Mouse (Mus musculus): ENCODE data around the gene Ngfr. TPM values are rescaled to one million over a fixed set of nuclear protein-coding genes. Genes with fewer than 3 reads are reported as not detected.

The Ngfr gene
- polyA plus RNA-seq, 1 experiment from 2014 or later = 13.7 TPM

DNA sequence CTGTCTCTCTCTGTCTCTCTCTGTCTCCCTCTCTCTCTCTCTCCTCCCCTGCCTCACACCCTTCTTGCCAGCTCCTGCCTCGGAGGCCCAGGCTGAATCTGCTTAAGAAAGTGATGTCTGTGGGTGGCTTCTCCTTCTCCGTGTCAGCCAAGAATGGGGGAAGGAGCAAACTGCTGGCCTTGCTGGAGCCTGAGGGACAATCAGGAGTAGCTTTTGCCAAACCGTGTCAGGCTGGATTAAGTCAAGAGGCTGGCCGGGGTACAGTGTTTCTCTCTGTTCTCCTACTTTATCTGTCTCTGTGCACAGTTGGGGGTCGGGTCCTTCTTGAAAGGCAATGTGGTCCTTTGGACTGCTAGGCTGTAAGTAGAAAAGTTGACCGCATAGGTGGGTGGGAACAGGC, 29.8 kb downstream of the Ngfr start:
- H3K9me3 ChIP-seq (replicated peaks; ENCODE audit: control insufficient read depth, low read length) = no peaks in the 10 kb centered on the region
- no peaks in the 10 kb centered on the region for H3K36me3 ChIP-seq (replicated peaks; ENCODE audit: control insufficient read depth, insufficient read depth, low read depth, low read length)
- 23% methylated on average over 6 of the region's 6 CpGs for WGBS
- H3K27me3 ChIP-seq (ENCODE audit: control insufficient read depth, insufficient read depth, low read length) = no peaks in the 10 kb centered on the region
- H3K9ac ChIP-seq (replicated peaks; ENCODE audit: low read length) = no peak overlapping the region
- no peak overlapping the region for H3K4me2 ChIP-seq (ENCODE audit: low read depth, low read length)
- no peak for DNase-seq (ENCODE audit: low spot score)
- H3K27ac ChIP-seq (replicated peaks; ENCODE audit: low read depth, low read length) = no peak overlapping the region
- ATAC-seq (replicated peaks; ENCODE audit: insufficient number of reproducible peaks, low FRiP score, low TSS enrichment, low read depth) = no peak
- no peak overlapping the region for H3K4me3 ChIP-seq (ENCODE audit: low read depth, low read length)
- peaks cover 4% of the 10 kb centered on the region; the same call in 1 of the 2 replicates for H3K4me1 ChIP-seq (ENCODE audit: control insufficient read depth, insufficient read depth, low read length)

GRCm38 (mm10) chr11:95557032-95557431, 30.5 kb downstream of the Ngfr start:
- Histone ChIP-seq H3K9ac (replicated peaks; ENCODE audit: low read length) (no peak overlapping the region), H3K9me3 (replicated peaks; ENCODE audit: control insufficient read depth, low read length) (no peaks in the 10 kb centered on the region), H3K36me3 (replicated peaks; ENCODE audit: control insufficient read depth, insufficient read depth, low read depth, low read length) (no peaks in the 10 kb centered on the region), H3K27me3 (ENCODE audit: control insufficient read depth, insufficient read depth, low read length) (no peaks in the 10 kb centered on the region), H3K4me1 (ENCODE audit: control insufficient read depth, insufficient read depth, low read length) (peaks cover 4% of the 10 kb centered on the region; the same call in 1 of the 2 replicates), H3K4me2 (ENCODE audit: low read depth, low read length) (no peak overlapping the region), H3K4me3 (ENCODE audit: low read depth, low read length) (no peak overlapping the region), H3K27ac (replicated peaks; ENCODE audit: low read depth, low read length) (no peak overlapping the region)
- DNase-seq (ENCODE audit: low spot score) (no peak), ATAC-seq (replicated peaks; ENCODE audit: insufficient number of reproducible peaks, low FRiP score, low TSS enrichment, low read depth) (no peak)
- 79% methylated on average over 6 of the region's 6 CpGs for WGBS

GRCm38 (mm10) chr11:95555279-95555678, 32.3 kb downstream of the Ngfr start:
- DNase-seq (ENCODE audit: low spot score) (no peak), ATAC-seq (replicated peaks; ENCODE audit: insufficient number of reproducible peaks, low FRiP score, low TSS enrichment, low read depth) (no peak)
- H3K27ac ChIP-seq (replicated peaks; ENCODE audit: low read depth, low read length) = no peak overlapping the region
- H3K4me1 ChIP-seq (ENCODE audit: control insufficient read depth, insufficient read depth, low read length) = peaks cover 4% of the 10 kb centered on the region; the same call in 1 of the 2 replicates
- no peak overlapping the region for H3K4me3 ChIP-seq (ENCODE audit: low read depth, low read length)
- no peaks in the 10 kb centered on the region for H3K27me3 ChIP-seq (ENCODE audit: control insufficient read depth, insufficient read depth, low read length)
- no peaks in the 10 kb centered on the region for H3K36me3 ChIP-seq (replicated peaks; ENCODE audit: control insufficient read depth, insufficient read depth, low read depth, low read length)
- H3K4me2 ChIP-seq (ENCODE audit: low read depth, low read length) = no peak overlapping the region
- WGBS = 25% methylated on average over 8 of the region's 8 CpGs
- H3K9ac ChIP-seq (replicated peaks; ENCODE audit: low read length) = no peak overlapping the region
- H3K9me3 ChIP-seq (replicated peaks; ENCODE audit: control insufficient read depth, low read length) = no peaks in the 10 kb centered on the region

DNA sequence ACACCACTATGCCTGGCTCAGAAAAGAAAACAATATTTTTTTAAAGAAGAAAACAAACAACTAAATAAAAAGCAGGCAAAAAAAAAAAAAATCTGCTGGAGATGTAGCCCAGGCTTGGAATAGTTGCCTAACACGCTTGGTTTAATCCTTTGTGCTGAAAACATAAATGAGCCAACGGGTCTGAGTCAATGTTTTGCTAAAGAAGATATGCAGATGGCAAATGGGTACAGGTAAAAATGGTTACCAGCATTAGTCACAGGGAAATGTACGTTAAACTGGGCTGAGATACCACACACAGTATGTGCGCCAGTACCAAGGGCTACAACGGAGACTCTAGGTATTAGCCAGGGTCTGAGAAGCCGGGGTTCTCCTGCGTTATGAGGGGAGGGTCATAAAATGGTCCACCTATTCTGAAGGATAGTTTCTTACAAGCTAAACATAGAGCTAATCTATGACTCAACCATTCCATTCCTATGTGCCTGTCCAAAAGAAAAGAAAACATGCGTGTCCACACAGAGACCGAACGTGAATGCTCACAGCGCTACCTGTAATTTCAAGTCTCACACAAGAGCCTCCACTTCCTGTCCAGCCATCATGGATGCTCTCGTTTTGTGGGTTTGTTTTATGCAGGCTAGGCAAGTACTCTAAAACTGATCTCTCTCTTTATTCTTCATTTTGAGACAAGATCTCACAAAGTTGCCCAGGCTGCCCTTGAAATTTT, 37.1 kb downstream of the Ngfr start:
- ATAC-seq (replicated peaks; ENCODE audit: insufficient number of reproducible peaks, low FRiP score, low TSS enrichment, low read depth) (no peak), DNase-seq (ENCODE audit: low spot score) (no peak)
- Histone ChIP-seq H3K27me3 (ENCODE audit: control insufficient read depth, insufficient read depth, low read length) (no peaks in the 10 kb centered on the region), H3K36me3 (replicated peaks; ENCODE audit: control insufficient read depth, insufficient read depth, low read depth, low read length) (no peaks in the 10 kb centered on the region), H3K9ac (replicated peaks; ENCODE audit: low read length) (no peak overlapping the region), H3K4me2 (ENCODE audit: low read depth, low read length) (no peak overlapping the region), H3K27ac (replicated peaks; ENCODE audit: low read depth, low read length) (no peak overlapping the region), H3K9me3 (replicated peaks; ENCODE audit: control insufficient read depth, low read length) (no peaks in the 10 kb centered on the region), H3K4me1 (ENCODE audit: control insufficient read depth, insufficient read depth, low read length) (peaks cover 2% of the 10 kb centered on the region; the same call in 1 of the 2 replicates), H3K4me3 (ENCODE audit: low read depth, low read length) (no peak overlapping the region)
- WGBS = 85% methylated on average over 12 of the region's 12 CpGs

- DNase-seq (ENCODE audit: low spot score) (no peak), ATAC-seq (replicated peaks; ENCODE audit: insufficient number of reproducible peaks, low FRiP score, low TSS enrichment, low read depth) (no peak)
- H3K9me3 ChIP-seq (replicated peaks; ENCODE audit: control insufficient read depth, low read length) = no peaks in the 10 kb centered on the region
- H3K27ac ChIP-seq (replicated peaks; ENCODE audit: low read depth, low read length) = no peak overlapping the region
- H3K4me2 ChIP-seq (ENCODE audit: low read depth, low read length) = no peak overlapping the region
- H3K4me1 ChIP-seq (ENCODE audit: control insufficient read depth, insufficient read depth, low read length) = no peaks in the 10 kb centered on the region
- H3K9ac ChIP-seq (replicated peaks; ENCODE audit: low read length) = no peak overlapping the region
- no peaks in the 10 kb centered on the region for H3K27me3 ChIP-seq (ENCODE audit: control insufficient read depth, insufficient read depth, low read length)
- 66% methylated on average over 10 of the region's 10 CpGs for WGBS
- no peak overlapping the region for H3K4me3 ChIP-seq (ENCODE audit: low read depth, low read length)
- no peaks in the 10 kb centered on the region for H3K36me3 ChIP-seq (replicated peaks; ENCODE audit: control insufficient read depth, insufficient read depth, low read depth, low read length)
Measured at GRCm38 (mm10) chr11:95546021-95546782, 41.3 kb downstream of the Ngfr start.

GRCm38 (mm10) chr11:95544546-95545327, 42.8 kb downstream of the Ngfr start:
- DNase-seq (ENCODE audit: low spot score) = no peak

GRCm38 (mm10) chr11:95540637-95541385, 46.7 kb downstream of the Ngfr start:
- 34% methylated on average over 18 of the region's 18 CpGs for WGBS
- no peaks in the 10 kb centered on the region for H3K4me1 ChIP-seq (ENCODE audit: control insufficient read depth, insufficient read depth, low read length)
- H3K4me3 ChIP-seq (ENCODE audit: low read depth, low read length) = no peak overlapping the region
- DNase-seq (ENCODE audit: low spot score) = no peak
- no peaks in the 10 kb centered on the region for H3K27me3 ChIP-seq (ENCODE audit: control insufficient read depth, insufficient read depth, low read length)
- no peaks in the 10 kb centered on the region for H3K36me3 ChIP-seq (replicated peaks; ENCODE audit: control insufficient read depth, insufficient read depth, low read depth, low read length)
- no peak overlapping the region for H3K27ac ChIP-seq (replicated peaks; ENCODE audit: low read depth, low read length)
- no peaks in the 10 kb centered on the region for H3K9me3 ChIP-seq (replicated peaks; ENCODE audit: control insufficient read depth, low read length)
- H3K9ac ChIP-seq (replicated peaks; ENCODE audit: low read length) = no peak overlapping the region
- no peak for ATAC-seq (replicated peaks; ENCODE audit: insufficient number of reproducible peaks, low FRiP score, low TSS enrichment, low read depth)
- peak overlapping the region; percentile 13; the same call in 1 of the 2 replicates for H3K4me2 ChIP-seq (ENCODE audit: low read depth, low read length)

More at GRCm38 (mm10) chr11:95544546-95545327, 42.8 kb downstream of the Ngfr start:
- Histone ChIP-seq H3K36me3 (replicated peaks; ENCODE audit: control insufficient read depth, insufficient read depth, low read depth, low read length) (no peaks in the 10 kb centered on the region), H3K9me3 (replicated peaks; ENCODE audit: control insufficient read depth, low read length) (no peaks in the 10 kb centered on the region), H3K4me2 (ENCODE audit: low read depth, low read length) (no peak overlapping the region), H3K4me3 (ENCODE audit: low read depth, low read length) (no peak overlapping the region), H3K27me3 (ENCODE audit: control insufficient read depth, insufficient read depth, low read length) (no peaks in the 10 kb centered on the region), H3K9ac (replicated peaks; ENCODE audit: low read length) (no peak overlapping the region), H3K4me1 (ENCODE audit: control insufficient read depth, insufficient read depth, low read length) (no peaks in the 10 kb centered on the region), H3K27ac (replicated peaks; ENCODE audit: low read depth, low read length) (no peak overlapping the region)
- whole genome bisulfite sequencing = 84% methylated on average over 8 of the region's 8 CpGs
- no peak for ATAC-seq (replicated peaks; ENCODE audit: insufficient number of reproducible peaks, low FRiP score, low TSS enrichment, low read depth)

All from embryonic facial prominence, embryonic 11.5 days (tissue).